Mouse (Mus musculus): Measurements from ENCODE around the gene Uqcc3. TPM values are rescaled to one million over a fixed set of nuclear protein-coding genes. Genes with fewer than 3 reads are reported as not detected.

Uqcc3 gene
- polyA plus RNA-seq, 1 experiment from 2014 or later: 60.6 TPM

DNA sequence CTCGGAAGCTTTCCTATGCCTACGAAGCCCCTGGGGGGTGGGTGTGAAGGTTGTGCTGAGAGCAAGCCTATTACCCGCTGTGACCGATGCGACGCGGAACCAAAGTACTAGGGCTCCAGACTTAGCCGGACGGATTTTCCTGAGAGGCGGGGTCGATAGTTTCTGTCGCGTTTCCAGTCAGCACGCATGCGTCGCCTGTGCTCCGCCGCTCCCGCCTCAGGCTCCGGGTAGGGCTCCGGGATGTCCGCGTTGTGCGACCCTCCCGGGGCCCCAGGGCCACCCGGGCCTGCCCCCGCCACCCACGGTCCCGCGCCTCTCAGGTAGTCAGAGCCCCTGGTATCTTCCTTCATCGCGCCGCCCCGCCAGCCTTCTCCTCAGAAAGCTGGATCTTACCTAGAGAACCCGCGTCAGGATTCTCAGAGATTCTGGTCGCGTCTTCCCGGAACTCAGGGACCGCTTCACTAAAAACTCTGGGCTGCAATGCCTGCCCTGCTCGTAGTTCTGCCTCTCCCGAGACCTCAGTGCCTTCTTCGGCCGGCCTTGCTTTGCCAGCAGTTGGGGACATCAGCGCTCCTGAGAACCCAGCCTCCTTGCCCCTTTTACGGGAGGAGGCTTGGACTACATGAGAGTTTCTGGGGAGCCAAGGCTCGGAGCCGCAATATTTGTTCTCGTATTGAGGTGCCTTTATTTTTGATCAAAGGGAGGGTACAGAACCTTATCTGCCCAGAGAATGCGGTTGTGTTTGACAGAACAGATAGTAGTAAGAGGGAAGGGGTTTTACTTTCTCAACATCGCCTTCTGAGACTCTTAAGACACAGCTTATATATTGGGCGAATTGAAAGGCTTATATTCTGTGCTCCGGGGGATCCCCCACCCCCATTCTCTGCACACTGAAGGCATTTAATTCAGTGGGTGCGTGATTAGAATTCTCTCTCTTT lies 12.4 kb upstream of the Uqcc3 start, which contains the start of gene Ints5:
Gene Ints5, plus strand, starts transcription at position 177 of the 938 bp plus-strand sequence.
- 1% methylated on average over 54 of the region's 54 CpGs for WGBS
- H3K36me3 ChIP-seq: peaks cover 41% of the 10 kb centered on the region
- ATAC-seq (ENCODE audit: insufficient number of reproducible peaks, low FRiP score): peak; percentile 69
- peak within 1 kb of the TSS; percentile 96 for H3K4me3 ChIP-seq
- H3K9me3 ChIP-seq (replicated peaks): no peaks in the 10 kb centered on the region
- peak within 1 kb of the TSS; percentile 79 for H3K4me2 ChIP-seq
- H3K27me3 ChIP-seq (replicated peaks): no peaks in the 10 kb centered on the region
- H3K9ac ChIP-seq: peak within 1 kb of the TSS; percentile 89
- H3K27ac ChIP-seq (ENCODE audit: poor library complexity, severe bottlenecking): peak within 1 kb of the TSS; percentile 84
- peaks cover 30% of the 10 kb centered on the region for H3K4me1 ChIP-seq (replicated peaks)

DNA sequence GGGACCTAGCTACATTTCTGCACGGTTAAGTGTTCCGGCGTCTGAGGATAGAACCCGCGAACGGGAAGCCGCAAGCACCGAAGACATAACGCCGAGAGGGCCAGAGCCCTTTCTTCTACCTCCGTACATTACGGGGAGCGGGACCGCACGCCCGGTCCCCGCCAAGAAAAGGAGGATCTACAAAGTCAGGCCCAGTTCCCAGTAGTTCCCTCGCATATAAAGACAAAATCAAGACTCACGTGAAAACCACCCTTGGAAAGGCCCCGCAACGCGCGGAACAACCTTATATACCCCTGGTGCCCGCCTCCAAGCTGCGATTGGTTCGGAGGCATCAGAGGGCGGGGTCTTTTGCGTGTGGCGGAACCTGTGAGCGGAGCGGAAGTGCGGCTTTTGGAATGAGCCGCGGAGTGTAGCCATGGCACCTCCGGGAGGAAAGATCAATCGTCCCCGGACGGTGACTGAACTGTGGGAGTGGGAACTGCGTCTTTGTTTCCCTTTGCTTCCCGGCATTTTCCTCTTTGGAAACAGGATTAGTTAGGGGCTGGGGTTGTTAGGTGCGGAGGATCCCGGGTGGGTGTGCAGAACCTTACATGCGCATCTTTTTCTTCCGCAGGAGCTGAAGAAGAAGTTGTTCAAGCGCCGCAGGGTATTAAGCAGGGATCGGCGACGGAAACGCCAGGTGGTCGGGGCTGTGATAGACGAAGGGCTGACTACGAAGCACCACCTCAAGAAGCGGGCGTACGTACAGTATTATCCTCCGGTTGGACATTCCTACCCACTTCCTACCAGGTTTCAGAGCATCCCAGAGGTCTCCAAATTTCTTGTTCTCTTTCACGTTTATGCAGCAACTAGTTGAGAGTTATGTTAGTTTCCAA lies 8.0 kb upstream of the Uqcc3 start, which contains the start of the genes 1810009A15Rik and Gm49416:
Gene 1810009A15Rik, plus strand, starts transcription at position 343 of the 875 bp plus-strand sequence.
Gene Gm49416, plus strand, starts transcription at position 416 of the 875 bp plus-strand sequence.
- Histone ChIP-seq H3K36me3 (peaks cover 14% of the 10 kb centered on the region), H3K4me1 (replicated peaks) (peaks cover 20% of the 10 kb centered on the region), H3K4me3 (peak within 1 kb of the TSS; percentile 73), H3K9me3 (replicated peaks) (no peaks in the 10 kb centered on the region), H3K27me3 (replicated peaks) (no peaks in the 10 kb centered on the region), H3K27ac (ENCODE audit: poor library complexity, severe bottlenecking) (peak within 1 kb of the TSS; percentile 84), H3K9ac (peak within 1 kb of the TSS; percentile 89), H3K4me2 (peak within 1 kb of the TSS; percentile 72)
- WGBS: under 1% methylated on average over 58 of the region's 58 CpGs
- ATAC-seq (ENCODE audit: insufficient number of reproducible peaks, low FRiP score): peak; percentile 95

DNA sequence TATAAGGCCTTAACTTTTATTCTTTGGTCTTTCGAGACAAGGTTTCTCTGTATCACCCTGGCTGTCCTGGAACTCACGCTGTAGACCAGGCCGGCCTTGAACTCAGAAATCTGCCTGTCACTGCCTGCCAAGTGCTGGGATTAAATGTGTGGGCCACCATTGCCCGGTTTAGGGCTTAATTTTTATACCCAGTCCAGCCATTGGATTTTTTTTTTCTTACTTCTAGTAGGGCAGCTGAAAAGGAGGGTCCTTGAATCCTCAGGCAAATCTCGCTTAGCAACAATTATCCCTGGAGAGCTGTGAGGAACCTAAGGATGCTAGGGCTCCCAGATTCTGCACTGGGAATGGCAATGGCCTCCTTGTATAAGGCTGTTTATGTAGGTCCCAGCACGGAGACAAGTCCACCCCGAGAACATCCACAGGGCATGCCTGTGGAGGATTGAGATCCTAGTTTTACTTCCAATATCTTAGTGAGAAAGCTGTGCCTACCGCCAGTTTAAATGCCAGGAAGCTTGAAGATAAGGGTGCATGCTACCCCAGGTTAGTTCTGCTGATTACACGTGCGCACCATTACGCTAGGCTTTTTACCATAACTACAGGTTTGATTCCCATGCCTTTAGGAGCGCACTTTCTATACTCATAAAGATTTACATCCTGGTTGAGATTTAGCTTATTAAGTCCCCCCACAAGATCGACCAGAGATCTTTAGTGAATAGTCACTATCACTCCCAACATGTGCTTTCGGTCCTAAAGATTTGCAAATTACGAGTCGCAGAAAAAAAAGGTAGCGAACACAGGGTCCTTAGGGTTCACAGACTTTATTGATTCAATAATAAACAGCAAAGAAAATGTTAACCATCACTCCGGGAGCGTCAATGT lies 7.1 kb upstream of the Uqcc3 start:
- H3K9ac ChIP-seq: peak overlapping the region; percentile 89
- no peak for ATAC-seq (ENCODE audit: insufficient number of reproducible peaks, low FRiP score)
- H3K36me3 ChIP-seq: peaks cover 14% of the 10 kb centered on the region
- H3K27ac ChIP-seq (ENCODE audit: poor library complexity, severe bottlenecking): peak overlapping the region; percentile 82
- H3K9me3 ChIP-seq (replicated peaks): no peaks in the 10 kb centered on the region
- H3K27me3 ChIP-seq (replicated peaks): no peaks in the 10 kb centered on the region
- peaks cover 16% of the 10 kb centered on the region for H3K4me1 ChIP-seq (replicated peaks)
- WGBS: 16% methylated on average over 19 of the region's 19 CpGs
- peak overlapping the region; percentile 72 for H3K4me2 ChIP-seq
- H3K4me3 ChIP-seq: peak overlapping the region; percentile 73

DNA sequence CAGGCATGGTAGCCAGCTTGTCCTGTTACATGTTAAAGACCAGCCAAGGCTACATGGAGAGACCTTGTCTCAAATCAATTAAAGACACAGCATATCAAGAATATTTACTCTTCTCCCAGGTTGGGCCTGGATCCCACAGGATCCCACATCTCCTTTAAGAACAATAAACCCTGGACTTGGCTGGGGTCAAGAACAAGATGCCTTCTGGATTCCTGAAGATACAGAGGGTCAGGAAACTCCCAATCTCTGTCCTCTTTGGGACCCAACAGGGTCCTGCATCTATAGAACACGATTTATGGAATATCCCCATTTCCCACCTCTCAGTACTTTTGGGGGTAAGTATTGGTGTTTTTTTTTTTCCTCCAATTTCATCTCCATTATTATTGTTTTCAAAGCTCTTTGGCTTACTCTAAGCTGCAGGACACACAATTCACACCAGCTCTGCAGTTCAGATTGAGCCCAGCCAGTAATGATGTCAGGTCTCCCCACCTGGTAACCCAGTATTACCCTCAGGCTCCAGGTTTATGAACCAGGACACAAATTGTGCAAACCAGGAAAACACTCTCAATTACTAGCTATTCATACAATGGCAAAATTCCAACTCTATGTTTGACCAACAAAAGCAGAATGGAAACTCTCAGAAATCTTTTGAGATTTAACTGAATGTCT lies 6.3 kb upstream of the Uqcc3 start:
- H3K9ac ChIP-seq: no peak overlapping the region
- no peak overlapping the region for H3K4me3 ChIP-seq
- H3K4me2 ChIP-seq: peak overlapping the region; percentile 72
- H3K4me1 ChIP-seq (replicated peaks): peaks cover 16% of the 10 kb centered on the region
- no peak overlapping the region for H3K27ac ChIP-seq (ENCODE audit: poor library complexity, severe bottlenecking)
- H3K36me3 ChIP-seq: peaks cover 14% of the 10 kb centered on the region
- H3K9me3 ChIP-seq (replicated peaks): no peaks in the 10 kb centered on the region
- no peaks in the 10 kb centered on the region for H3K27me3 ChIP-seq (replicated peaks)
- ATAC-seq (ENCODE audit: insufficient number of reproducible peaks, low FRiP score): no peak
- WGBS: 46% methylated on average over 1 of the region's 1 CpGs

DNA sequence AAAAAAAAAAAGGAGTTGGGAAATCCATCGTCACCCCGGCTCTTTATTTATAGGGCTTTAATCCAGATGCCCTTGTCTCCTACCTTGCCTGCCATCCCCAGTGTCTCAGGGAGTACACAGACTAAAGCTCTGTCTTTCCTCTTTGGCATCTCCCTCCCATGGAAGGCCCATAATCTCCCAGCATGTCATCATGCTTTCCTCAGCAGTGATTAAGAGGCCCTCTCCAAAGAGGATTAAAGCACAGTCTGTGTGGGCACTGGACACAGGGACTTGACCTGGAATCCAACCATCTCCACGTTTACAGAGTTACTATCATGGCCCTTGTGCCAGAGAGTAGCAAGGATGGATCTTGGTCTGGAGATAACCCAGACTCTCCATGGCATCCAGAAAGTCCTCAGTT lies 2.9 kb upstream of the Uqcc3 start, which contains the start of the genes Lbhd1 and Gm49403:
Gene Lbhd1, plus strand, starts transcription at position 117 of the 400 bp plus-strand sequence.
Gene Gm49403, plus strand, starts transcription at position 315 of the 400 bp plus-strand sequence.
- Histone ChIP-seq H3K9me3 (replicated peaks) (no peaks in the 10 kb centered on the region), H3K9ac (no peak within 1 kb of the TSS), H3K27ac (ENCODE audit: poor library complexity, severe bottlenecking) (no peak within 1 kb of the TSS), H3K4me1 (replicated peaks) (peaks cover 17% of the 10 kb centered on the region), H3K27me3 (replicated peaks) (no peaks in the 10 kb centered on the region), H3K4me3 (no peak within 1 kb of the TSS), H3K36me3 (no peaks in the 10 kb centered on the region), H3K4me2 (no peak within 1 kb of the TSS)
- 71% methylated on average over 3 of the region's 3 CpGs for WGBS
- ATAC-seq (ENCODE audit: insufficient number of reproducible peaks, low FRiP score): no peak

DNA sequence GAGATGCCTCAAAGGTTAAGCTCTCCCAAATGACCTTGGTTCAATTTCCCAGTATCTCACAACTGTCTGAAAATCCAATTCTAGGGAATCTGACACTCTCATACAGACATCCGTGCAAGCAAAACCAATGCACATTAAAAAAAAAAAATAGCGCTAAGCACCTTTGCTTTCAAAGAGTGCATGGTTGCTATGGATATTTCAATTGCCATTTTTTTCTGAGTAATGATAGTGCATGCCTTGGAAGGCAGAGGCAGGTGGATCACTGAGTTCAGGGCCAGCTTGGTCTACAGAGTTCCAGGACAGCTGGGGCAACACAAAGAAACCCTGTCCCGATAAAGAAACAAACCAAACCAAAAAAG lies 290 bp upstream of the Uqcc3 start:
- H3K4me1 ChIP-seq (replicated peaks): peaks cover 10% of the 10 kb centered on the region
- 21% methylated on average over 3 of the region's 3 CpGs for WGBS
- peaks cover 12% of the 10 kb centered on the region for H3K36me3 ChIP-seq
- H3K4me3 ChIP-seq: peak overlapping the region; percentile 92
- no peak for ATAC-seq (ENCODE audit: insufficient number of reproducible peaks, low FRiP score)
- H3K4me2 ChIP-seq: peak overlapping the region; percentile 87
- H3K9ac ChIP-seq: peak overlapping the region; percentile 95
- H3K9me3 ChIP-seq (replicated peaks): no peaks in the 10 kb centered on the region
- no peak overlapping the region; the same call in 1 of the 2 replicates for H3K27ac ChIP-seq (ENCODE audit: poor library complexity, severe bottlenecking)
- no peaks in the 10 kb centered on the region for H3K27me3 ChIP-seq (replicated peaks)

DNA sequence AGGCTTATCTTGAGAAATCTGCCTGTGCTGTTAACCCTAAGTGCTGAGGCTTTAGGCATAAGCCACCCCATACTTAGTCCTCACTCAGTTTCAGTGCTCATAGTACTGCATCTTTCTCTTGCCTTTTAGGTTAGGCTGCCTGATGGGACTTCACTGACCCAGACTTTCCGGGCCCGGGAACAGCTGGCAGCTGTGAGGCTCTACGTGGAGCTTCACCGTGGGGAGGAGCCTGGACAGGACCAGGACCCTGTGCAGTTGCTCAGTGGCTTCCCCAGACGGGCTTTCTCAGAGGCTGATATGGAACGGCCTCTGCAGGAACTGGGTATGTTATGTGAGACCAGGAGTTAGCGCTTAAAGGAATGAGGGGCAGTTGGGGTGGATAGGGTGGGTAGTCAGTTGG lies 5.7 kb downstream of the Uqcc3 start:
- Histone ChIP-seq H3K4me3 (no peak overlapping the region), H3K9ac (no peak overlapping the region), H3K9me3 (replicated peaks) (no peaks in the 10 kb centered on the region), H3K4me2 (no peak overlapping the region), H3K4me1 (replicated peaks) (peaks cover 19% of the 10 kb centered on the region), H3K27ac (ENCODE audit: poor library complexity, severe bottlenecking) (no peak overlapping the region), H3K36me3 (peaks cover 42% of the 10 kb centered on the region), H3K27me3 (replicated peaks) (no peaks in the 10 kb centered on the region)
- 91% methylated on average over 7 of the region's 7 CpGs for WGBS
- no peak for ATAC-seq (ENCODE audit: insufficient number of reproducible peaks, low FRiP score)

DNA sequence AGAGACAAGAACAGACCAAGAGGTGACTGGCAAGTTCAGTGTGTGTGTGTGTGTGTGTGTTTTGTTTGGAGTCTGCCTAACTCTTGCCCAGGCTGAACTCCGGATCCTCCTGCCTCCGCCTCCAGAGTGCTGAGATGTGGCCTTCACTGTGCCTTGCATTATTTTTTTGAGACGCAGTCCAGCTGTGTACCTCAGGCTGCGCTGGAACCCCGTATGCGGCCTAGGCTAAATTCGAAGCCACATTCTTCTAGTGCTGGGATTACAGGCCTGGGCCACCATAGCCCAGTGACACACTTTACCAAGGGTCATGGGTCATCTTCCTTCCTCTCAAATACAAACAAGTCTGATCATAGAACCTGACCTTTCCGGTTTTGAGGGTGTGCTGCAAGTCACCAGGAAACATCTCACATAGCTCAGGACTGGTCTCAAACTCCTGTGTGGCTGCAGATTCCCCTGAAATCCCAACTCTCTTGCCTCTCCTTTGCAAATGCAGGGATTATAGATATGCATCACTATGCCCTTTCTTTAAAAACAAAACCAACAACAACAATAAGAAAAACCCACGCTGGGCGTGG lies 8.4 kb downstream of the Uqcc3 start:
- peaks cover 42% of the 10 kb centered on the region for H3K36me3 ChIP-seq
- 75% methylated on average over 10 of the region's 10 CpGs for WGBS
- peak overlapping the region; percentile 84 for H3K4me3 ChIP-seq
- peaks cover 12% of the 10 kb centered on the region for H3K4me1 ChIP-seq (replicated peaks)
- no peaks in the 10 kb centered on the region for H3K9me3 ChIP-seq (replicated peaks)
- no peaks in the 10 kb centered on the region for H3K27me3 ChIP-seq (replicated peaks)
- no peak overlapping the region; the same call in 1 of the 2 replicates for H3K27ac ChIP-seq (ENCODE audit: poor library complexity, severe bottlenecking)
- no peak for ATAC-seq (ENCODE audit: insufficient number of reproducible peaks, low FRiP score)
- peak overlapping the region; percentile 92 for H3K4me2 ChIP-seq
- peak overlapping the region; percentile 93 for H3K9ac ChIP-seq

DNA sequence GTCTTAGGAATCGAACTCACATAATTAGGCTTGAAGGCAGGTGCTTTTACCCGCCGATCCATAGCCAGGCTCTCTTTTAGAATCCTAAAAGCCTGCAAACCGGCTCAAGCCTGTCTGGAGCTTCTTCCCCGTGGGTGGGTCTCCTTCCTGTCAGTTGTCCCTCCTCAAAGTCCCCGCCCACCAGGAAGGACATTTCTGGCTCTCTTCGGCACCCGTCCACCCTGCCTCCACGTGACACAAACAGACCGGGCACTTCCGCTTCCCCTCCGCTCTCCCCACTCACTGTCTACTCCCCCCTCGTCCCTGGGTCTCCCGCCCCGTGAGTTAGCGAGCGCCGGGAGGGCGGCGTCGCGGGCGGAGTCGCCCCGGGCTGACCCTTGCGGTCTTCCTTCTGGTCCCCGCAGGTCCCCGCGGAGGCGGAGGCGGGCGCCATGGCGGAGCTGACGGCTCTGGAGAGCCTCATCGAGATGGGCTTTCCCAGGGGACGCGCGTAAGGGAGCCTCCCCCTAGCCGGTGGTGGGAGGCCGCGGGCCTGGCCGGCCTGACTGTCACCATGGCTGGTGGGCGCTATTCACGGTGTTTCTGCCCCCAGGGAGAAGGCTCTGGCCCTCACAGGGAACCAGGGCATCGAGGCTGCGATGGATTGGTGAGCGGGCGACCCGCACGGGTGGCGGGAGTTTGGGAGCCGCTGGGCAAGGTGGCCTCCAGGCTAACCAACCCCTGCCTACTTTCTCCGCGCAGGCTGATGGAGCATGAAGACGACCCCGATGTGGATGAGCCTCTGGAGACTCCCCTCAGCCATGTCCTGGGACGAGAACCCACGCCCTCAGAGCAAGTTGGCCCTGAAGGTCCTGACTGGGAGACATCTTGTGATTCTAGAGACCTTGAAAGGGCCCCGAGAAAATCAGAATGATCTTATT lies 9.2 kb downstream of the Uqcc3 start, which contains the start of gene Ubxn1:
Gene Ubxn1, plus strand, starts transcription at position 230 of the 920 bp plus-strand sequence.
- peak within 1 kb of the TSS; percentile 76 for H3K27ac ChIP-seq (ENCODE audit: poor library complexity, severe bottlenecking)
- peak within 1 kb of the TSS; percentile 84 for H3K4me3 ChIP-seq
- peaks cover 35% of the 10 kb centered on the region for H3K36me3 ChIP-seq
- H3K9me3 ChIP-seq (replicated peaks): no peaks in the 10 kb centered on the region
- peak within 1 kb of the TSS; percentile 93 for H3K9ac ChIP-seq
- no peaks in the 10 kb centered on the region for H3K27me3 ChIP-seq (replicated peaks)
- WGBS: 1% methylated on average over 59 of the region's 59 CpGs
- H3K4me1 ChIP-seq (replicated peaks): peaks cover 12% of the 10 kb centered on the region
- peak within 1 kb of the TSS; percentile 92 for H3K4me2 ChIP-seq
- ATAC-seq (ENCODE audit: insufficient number of reproducible peaks, low FRiP score): peak; percentile 99

Data from heart, embryonic 12.5 days (tissue).